14 mouse cellular contexts compared by ENCODE assay signal in genomic region chr5:137051914-137052505, GRCm38 (mm10). TPM values are rescaled to one million over a fixed set of nuclear protein-coding genes. Genes with fewer than 3 reads are reported as not detected.
DNase-seq lines count a peak whose midpoint lies in the region; ATAC-seq and TF ChIP-seq lines count a peak whose summit lies in the region.
"Had no signal": no experiment of that assay in that cellular context is flagged by ENCODE, and none has a peak within 500 bp of the region (broad histone marks: within the 10 kb centered on the region; RNA-seq: fewer than 3 reads in every experiment).

No protein-coding gene starts in this region.

- ATAC-seq in neural tube, embryonic 15.5 days (ENCODE audit: low FRiP score), result no peak

- H3K79me2 ChIP-seq in myocyte (ENCODE audit: control insufficient read depth, insufficient read depth), result no peaks in the 10 kb centered on the region

- no peak overlapping the region for H3K4me2 ChIP-seq in myocyte (ENCODE audit: low read depth)
- H3K4me2 ChIP-seq in neural tube, embryonic 15.5 days, result no peak overlapping the region
- H3K4me2 ChIP-seq: heart, embryonic 11.5 days had no signal

- no peaks in the 10 kb centered on the region for H3K27me3 ChIP-seq in myocyte (ENCODE audit: control insufficient read depth, insufficient read depth, insufficient read length)
- H3K27me3 ChIP-seq in neural tube, embryonic 15.5 days (replicated peaks), result no peaks in the 10 kb centered on the region

- no peaks in the 10 kb centered on the region for H3K36me3 ChIP-seq in myocyte (ENCODE audit: control insufficient read depth, insufficient read depth)
- no peaks in the 10 kb centered on the region for H3K36me3 ChIP-seq in neural tube, embryonic 15.5 days
- H3K36me3 ChIP-seq: midbrain, embryonic 10.5 days had no signal

- WGBS in neural tube, embryonic 15.5 days, result 81% methylated on average over 5 of the region's 5 CpGs

- H3K9ac ChIP-seq in neural tube, embryonic 15.5 days (replicated peaks), result no peak overlapping the region
- H3K9ac ChIP-seq: liver, embryonic 14.5 days had no signal

- TF ChIP-seq POLR2A in embryonic fibroblast, embryonic 13.5 days (IDR thresholded peaks at IDR 0.05; ENCODE audit: low read depth, low read length), result no peak
- no peak for TF ChIP-seq POLR2A in myocyte (IDR thresholded peaks at IDR 0.05; ENCODE audit: insufficient read length, low read depth)

- no peak overlapping the region for H3ac ChIP-seq in myocyte (ENCODE audit: control insufficient read depth, insufficient read length)

- H3K27ac ChIP-seq in left cerebral cortex, adult 2 months, result peak overlapping the region; percentile 86
- peak overlapping the region; percentile 50; the same call in 1 of the 2 replicates for H3K27ac ChIP-seq in embryonic fibroblast, embryonic 13.5 days (ENCODE audit: insufficient read depth, low read length)
- no peak overlapping the region for H3K27ac ChIP-seq in neural tube, embryonic 15.5 days (replicated peaks)
- H3K27ac ChIP-seq: liver, embryonic 14.5 days; midbrain, embryonic 10.5 days had no signal

- DNase-seq in frontal cortex, postnatal 36 days (ENCODE audit: low spot score in 2 of 2), result peak; percentile 47 to 57
- no peak for DNase-seq in frontal cortex, postnatal 14 days (ENCODE audit: low spot score in 2 of 2)
- peak; percentile 29 to 55 for DNase-seq in left cerebral cortex, adult 2 months (ENCODE audit: extremely low spot score in 1 of 2, low spot score in 2 of 2)
- DNase-seq in left cerebral cortex, postnatal 4 days, result no peak
- DNase-seq in embryo, embryonic 10.5 days (ENCODE audit: low spot score), result no peak
- DNase-seq: B cell, adult 2 months had no signal

- peaks cover 6% of the 10 kb centered on the region for H3K4me1 ChIP-seq in embryonic fibroblast, embryonic 13.5 days (ENCODE audit: control insufficient read depth, insufficient read depth, low read length)
- peaks cover 7% of the 10 kb centered on the region; the same call in 1 of the 2 replicates for H3K4me1 ChIP-seq in neural tube, embryonic 15.5 days
- H3K4me1 ChIP-seq: midbrain, embryonic 10.5 days had no signal

- no peaks in the 10 kb centered on the region for H3K9me3 ChIP-seq in neural tube, embryonic 15.5 days (replicated peaks)
- H3K9me3 ChIP-seq: midbrain, embryonic 10.5 days had no signal

- no peak overlapping the region for H3K4me3 ChIP-seq in left cerebral cortex, adult 2 months
- H3K4me3 ChIP-seq in embryonic fibroblast, embryonic 13.5 days (ENCODE audit: insufficient read depth, low read length), result no peak overlapping the region
- H3K4me3 ChIP-seq in myocyte, result no peak overlapping the region
- no peak overlapping the region for H3K4me3 ChIP-seq in neural tube, embryonic 15.5 days (replicated peaks)
- H3K4me3 ChIP-seq: midbrain, embryonic 10.5 days had no signal

- TF ChIP-seq CTCF in left cerebral cortex, adult 2 months (IDR thresholded peaks at IDR 0.05), result no peak
- TF ChIP-seq CTCF in embryonic fibroblast, embryonic 13.5 days (IDR thresholded peaks at IDR 0.05; ENCODE audit: borderline replicate concordance, insufficient read depth, low read length), result no peak

- intact Hi-C loops in left cerebral cortex, adult 2 months (cut with DNase I), result no loop called here
- intact Hi-C loops in left cerebral cortex, postnatal 4 days (cut with DNase I), result no loop called here

TF ChIP-seq in myocyte, 11 proteins besides CTCF, POLR2A, EP300 and RAD21:
- TF ChIP-seq MYOG (IDR thresholded peaks at IDR 0.05; ENCODE audit: control insufficient read depth in 1 of 3, insufficient read depth in 1 of 3, insufficient read length in 2 of 3, low read depth in 2 of 3) (no peak), CEBPB (IDR thresholded peaks at IDR 0.05; ENCODE audit: insufficient read depth, poor library complexity, severe bottlenecking) (peak; percentile 26; the same call in 1 of the 2 replicates)

RNA-seq across cellular contexts. Expression of gene Ap1s1, which starts 6.1 kb away (rescaled TPM):
- 100 to 1,000 TPM; 349 to 354 TPM for total RNA-seq in left cerebral cortex, adult 2 months (2021)
- total RNA-seq in left cerebral cortex, postnatal 4 days (2021), result 100 to 1,000 TPM; 193 to 208 TPM
- polyA plus RNA-seq in embryonic fibroblast, embryonic 13.5 days (2011; ENCODE audit: insufficient read length, low read depth, missing spikeins), result 149 and 166 TPM in 2 replicates
- polyA plus RNA-seq in myocyte (2012; fragmentation: generic; extraction: Trizol), result 172 TPM
- polyA plus RNA-seq in neural tube, embryonic 15.5 days (2015; fragmentation: Nextera tagmentation; extraction: Ambion mirVana), result 209 and 222 TPM in 2 replicates

RNA-seq across cellular contexts. Expression of gene Serpine1, which starts 20.1 kb away (rescaled TPM):
- 1 to 10 TPM in 1 of 2 experiments, under 1 TPM in 1; 0.91 to 1.1 TPM for total RNA-seq in left cerebral cortex, adult 2 months (2021)
- under 1 TPM; 0.60 TPM for total RNA-seq in left cerebral cortex, postnatal 4 days (2021)
- 646 and 1,921 TPM in 2 replicates for polyA plus RNA-seq in embryonic fibroblast, embryonic 13.5 days (2011; ENCODE audit: insufficient read length, low read depth, missing spikeins)
- 17.6 TPM for polyA plus RNA-seq in myocyte (2012; fragmentation: generic; extraction: Trizol)
- 0.23 and 0.26 TPM in 2 replicates for polyA plus RNA-seq in neural tube, embryonic 15.5 days (2015; fragmentation: Nextera tagmentation; extraction: Ambion mirVana)
- total RNA-seq: hematopoietic stem cell, adult 5-6 weeks had no signal

RNA-seq across cellular contexts. Expression of gene Vgf, which starts 25.8 kb away (rescaled TPM):
- 100 to 1,000 TPM; 433 to 446 TPM for total RNA-seq in left cerebral cortex, adult 2 months (2021)
- total RNA-seq in left cerebral cortex, postnatal 4 days (2021), result 10 to 100 TPM; 48.5 to 78.9 TPM
- polyA plus RNA-seq in embryonic fibroblast, embryonic 13.5 days (2011; ENCODE audit: insufficient read length, low read depth, missing spikeins), result 2.1 and 3.8 TPM in 2 replicates
- polyA plus RNA-seq in myocyte (2012; fragmentation: generic; extraction: Trizol), result 0.04 TPM
- 12.3 and 14.0 TPM in 2 replicates for polyA plus RNA-seq in neural tube, embryonic 15.5 days (2015; fragmentation: Nextera tagmentation; extraction: Ambion mirVana)
- total RNA-seq: gastrocnemius, adult 18-20 months had no signal

Comparison
In these comparisons a context has a peak if more than half of its experiments do, and no peak if none do; other contexts are left out.
1. DNase-seq: peak in frontal cortex, postnatal 36 days (2 of 2) and left cerebral cortex, adult 2 months (2 of 2); none in frontal cortex, postnatal 14 days (0 of 2), left cerebral cortex, postnatal 4 days (single experiment) and embryo, embryonic 10.5 days (single experiment).
2. RNA of gene Serpine1, which starts 20.1 kb away (polyA plus RNA-seq): 646 to 1,921 TPM in embryonic fibroblast, embryonic 13.5 days; 17.6 TPM in myocyte (single experiment) and 0.23 to 0.26 TPM in neural tube, embryonic 15.5 days; every median in the first group is over 10 times any median in the second.